Mouse (Mus musculus): ENCODE measurements around the gene Olfr992.

DNA sequence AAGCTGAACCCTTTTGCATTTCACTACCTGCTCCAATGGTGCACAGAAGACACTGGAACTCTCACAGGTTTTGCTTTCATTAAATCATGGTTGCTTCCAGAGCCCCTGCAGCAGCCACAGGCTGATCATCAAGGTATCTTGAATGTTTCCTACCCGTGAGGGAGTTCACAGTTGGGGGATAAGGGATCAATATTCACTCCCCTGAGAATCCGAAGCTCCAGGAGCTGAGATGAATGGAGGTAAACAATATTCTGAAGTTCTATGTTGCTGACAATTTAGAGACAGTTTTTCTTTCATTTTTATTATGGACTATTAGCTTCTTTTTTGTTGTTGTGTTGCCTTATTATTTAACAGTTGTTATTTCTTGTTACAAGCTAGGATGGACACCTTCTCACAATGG is at the start of gene Olfr992:
- TF ChIP-seq CTCF (IDR thresholded peaks at IDR 0.05; ENCODE audit: control insufficient read depth, insufficient read depth, insufficient replicate concordance, low read depth, low read length) (no peak), POLR2A (IDR thresholded peaks at IDR 0.05; ENCODE audit: control insufficient read depth, low read depth, low read length) (no peak)

All from testis, adult 2 months (tissue).